Mouse (Mus musculus) E14TG2a.4 (cell line): ENCODE data around the gene Cadps.

Experiments
- CTCF ChIP-seq: conservative IDR thresholded peaks from 2 replicates; pipeline ENCODE4 v1.5.1; 2014; ENCODE audit warnings: low read length
- NANOG ChIP-seq: IDR thresholded peaks from 2 replicates; pipeline ENCODE4 v1.6.1; 2014; ENCODE audit warnings: borderline replicate concordance, low read length, mixed read lengths

DNA sequence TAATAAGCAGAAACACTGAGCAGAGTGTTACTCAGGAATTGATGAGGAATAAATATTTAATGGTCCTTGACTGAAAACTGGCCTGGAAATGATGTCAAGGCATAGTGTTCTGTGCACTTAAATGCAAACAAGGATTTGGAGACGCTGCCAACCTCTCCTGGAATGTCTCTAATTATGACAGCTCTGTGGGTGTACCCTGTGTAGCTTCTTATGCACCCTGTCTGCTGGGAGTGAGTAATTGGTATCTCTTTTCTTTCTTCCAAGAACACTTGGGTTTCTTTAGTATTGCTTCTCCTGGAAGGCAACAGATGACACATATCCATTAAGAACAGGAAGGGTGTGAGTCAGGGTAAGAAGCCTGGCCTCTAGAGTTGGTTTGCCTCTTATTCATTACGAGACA is 42.4 kb upstream of the Cadps start:
- TF ChIP-seq CTCF (no peak), NANOG (no peak)
